Mouse (Mus musculus): ENCODE measurements around the gene Mustn1. TPM values are rescaled to one million over a fixed set of nuclear protein-coding genes. Genes with fewer than 3 reads are reported as not detected.
A peak's percentile ranks its signal among the peaks of the same experiment; 100 is the strongest.

The Mustn1 gene
- 6.8 and 12.9 TPM in 2 replicates for polyA plus RNA-seq (2012; ENCODE audit: insufficient read depth, insufficient read length, missing spikeins)

DNA sequence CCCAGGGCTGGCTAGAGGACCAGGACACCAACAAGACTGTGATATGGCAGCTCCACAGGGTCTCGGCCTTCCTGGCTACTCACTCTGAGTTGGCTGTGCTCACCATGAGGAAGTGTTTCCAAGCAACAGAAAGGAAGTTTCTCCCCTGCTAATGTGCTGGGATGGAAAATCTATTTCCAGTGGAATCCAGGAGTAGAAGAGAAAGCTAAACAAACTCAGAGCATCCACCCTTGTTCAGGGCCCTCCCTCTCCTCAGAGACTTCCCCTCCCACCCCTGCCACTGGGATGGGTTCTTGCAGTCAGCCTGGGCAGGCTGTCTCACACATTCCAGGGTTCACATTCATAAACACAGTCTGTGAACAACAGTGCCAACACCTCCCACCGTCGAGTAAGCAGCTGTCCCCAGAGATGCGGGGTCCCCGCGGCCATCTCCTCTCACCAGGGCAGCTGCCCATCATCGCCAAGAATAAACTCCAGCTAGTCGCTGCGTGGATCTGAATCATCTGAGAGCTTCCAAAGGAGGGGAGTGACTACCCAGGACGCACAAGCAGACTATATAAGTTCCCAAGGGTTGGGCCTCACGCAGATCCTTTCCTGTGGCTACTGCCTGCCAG, at the start of gene Mustn1:
Gene Mustn1, plus strand, starts transcription at position 243 of the 614 bp plus-strand sequence.
- Histone ChIP-seq H3K4me3 (ENCODE audit: insufficient read depth, low read depth, low read length) (peak within 1 kb of the TSS; percentile 11), H3K4me1 (ENCODE audit: control insufficient read depth, insufficient read depth, insufficient read length, low read length) (peaks cover 29% of the 10 kb centered on the region), H3K27ac (replicated peaks; ENCODE audit: low read depth, low read length) (peak within 1 kb of the TSS; percentile 85)

DNA sequence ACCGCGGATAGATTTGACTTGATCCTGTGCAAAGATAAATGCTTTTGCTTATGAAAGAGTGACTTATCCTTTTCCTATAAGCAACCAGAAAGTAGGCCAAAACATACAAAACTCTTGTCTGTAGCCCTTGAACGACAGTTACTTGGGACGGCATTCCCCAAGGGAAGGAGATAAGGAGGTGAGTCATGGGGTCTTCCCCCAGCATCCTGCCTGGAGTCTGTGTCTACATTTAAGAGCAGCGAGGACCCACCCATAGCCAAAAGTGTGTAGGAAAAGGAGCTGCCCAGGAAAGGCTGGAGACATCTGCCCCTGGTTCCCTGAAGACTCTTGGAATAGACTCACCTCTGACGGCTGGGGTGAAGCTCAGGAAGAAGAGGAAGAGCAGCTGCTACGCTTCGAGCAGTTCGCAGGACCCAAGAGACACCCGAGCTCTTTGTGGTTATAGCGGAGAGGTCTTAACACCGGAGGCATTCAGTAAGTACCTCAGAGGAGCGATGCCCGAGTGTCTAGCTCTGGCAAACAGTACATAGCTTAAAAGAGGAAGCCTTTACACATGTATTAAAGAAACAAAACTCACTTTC, 41.5 kb upstream of the Mustn1 start:
- Histone ChIP-seq H3K4me1 (ENCODE audit: control insufficient read depth, insufficient read depth, insufficient read length, low read length) (peaks cover 22% of the 10 kb centered on the region), H3K27ac (replicated peaks; ENCODE audit: low read depth, low read length) (no peak overlapping the region), H3K4me3 (ENCODE audit: insufficient read depth, low read depth, low read length) (no peak overlapping the region)

DNA sequence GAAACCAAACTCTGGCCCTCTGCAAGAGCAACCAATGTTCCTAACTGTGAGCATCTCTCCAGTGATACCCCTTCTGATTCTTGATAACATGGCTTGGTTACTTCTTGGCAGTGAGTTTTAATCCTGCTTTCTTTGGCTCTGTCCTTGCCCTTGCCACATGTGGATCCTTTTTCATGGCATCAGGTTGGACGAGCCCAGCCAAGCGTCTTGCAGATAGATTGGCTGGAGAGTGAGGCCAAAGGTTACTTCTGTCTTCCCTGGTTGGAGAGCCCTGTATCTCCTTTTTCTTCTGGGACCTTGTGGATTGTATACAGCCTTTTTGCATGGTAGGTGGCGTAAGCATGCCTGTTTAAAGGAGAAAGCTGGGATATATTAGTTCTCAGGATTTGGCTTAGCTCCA, 35.3 kb upstream of the Mustn1 start:
- Histone ChIP-seq H3K4me3 (ENCODE audit: insufficient read depth, low read depth, low read length) (no peak overlapping the region), H3K27ac (replicated peaks; ENCODE audit: low read depth, low read length) (peak overlapping the region; percentile 13; the same call in 1 of the 2 replicates), H3K4me1 (ENCODE audit: control insufficient read depth, insufficient read depth, insufficient read length, low read length) (peaks cover 4% of the 10 kb centered on the region; the same call in 1 of the 2 replicates)

DNA sequence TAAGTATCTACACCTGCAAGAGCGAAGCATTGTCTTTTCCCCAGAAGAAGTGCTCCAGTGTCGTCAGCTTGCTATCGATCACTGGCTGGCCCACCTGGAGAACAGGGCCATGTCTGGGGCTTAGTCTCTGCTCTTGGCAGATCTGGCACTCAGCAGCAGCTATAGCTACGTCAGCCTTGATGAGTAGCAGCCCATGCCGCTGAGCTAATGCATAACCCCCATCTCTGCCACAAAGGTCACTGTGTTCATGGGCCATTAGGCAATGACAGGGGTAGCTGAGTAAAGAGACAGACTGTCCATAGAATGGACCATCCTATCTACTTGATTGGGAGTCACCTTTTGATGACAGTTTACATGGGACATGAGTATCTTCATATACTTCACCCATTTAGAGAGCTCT, 28.5 kb upstream of the Mustn1 start:
- Histone ChIP-seq H3K27ac (replicated peaks; ENCODE audit: low read depth, low read length) (no peak overlapping the region), H3K4me3 (ENCODE audit: insufficient read depth, low read depth, low read length) (no peak overlapping the region)

DNA sequence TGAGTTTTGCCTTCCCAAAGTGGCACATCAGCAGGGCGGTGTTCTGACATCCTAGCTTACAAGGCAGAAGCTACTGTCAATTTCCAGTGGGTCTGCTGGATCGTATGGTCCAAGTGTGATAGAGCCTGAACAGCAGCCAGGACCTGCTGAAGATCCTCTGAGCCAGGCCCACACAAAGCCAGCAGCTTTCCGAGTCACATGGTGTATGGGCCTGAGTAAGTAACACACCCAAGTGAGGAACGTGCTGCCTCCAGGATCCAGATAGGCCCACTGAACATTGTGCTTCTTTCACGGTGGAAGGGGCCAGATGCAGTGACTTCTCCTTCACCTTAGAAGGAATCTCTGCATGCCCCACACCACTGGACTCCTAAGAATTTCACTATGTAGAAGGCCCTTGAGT, 26.7 kb upstream of the Mustn1 start:
- Histone ChIP-seq H3K4me1 (ENCODE audit: control insufficient read depth, insufficient read depth, insufficient read length, low read length) (0 out of 2 replicates have a peak, but pooled peaks cover 5% of the 10 kb centered on the region), H3K27ac (replicated peaks; ENCODE audit: low read depth, low read length) (no peak overlapping the region), H3K4me3 (ENCODE audit: insufficient read depth, low read depth, low read length) (no peak overlapping the region)

More for the DNA sequence above, 28.5 kb upstream of the Mustn1 start:
- 0 out of 2 replicates have a peak, but pooled peaks cover 5% of the 10 kb centered on the region for H3K4me1 ChIP-seq (ENCODE audit: control insufficient read depth, insufficient read depth, insufficient read length, low read length)

DNA sequence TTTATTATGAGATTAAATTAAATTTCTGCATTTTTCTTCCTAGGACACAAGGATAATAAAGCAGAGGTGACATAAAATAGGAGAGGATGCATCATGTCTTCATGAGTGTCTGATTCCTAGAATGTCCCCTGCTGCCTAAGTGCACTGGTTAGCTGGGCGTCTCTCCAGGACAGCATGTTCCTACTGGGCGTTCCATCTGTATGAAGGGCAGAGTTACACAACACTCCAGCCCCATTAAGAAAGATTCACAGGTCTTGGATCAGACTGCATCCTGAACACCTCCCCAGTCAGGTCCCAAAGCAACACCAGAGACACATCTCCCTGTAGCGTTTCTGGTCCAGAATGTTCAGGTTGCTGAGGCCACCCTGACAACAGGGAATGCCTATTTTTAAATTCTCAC, 23.7 kb upstream of the Mustn1 start:
- Histone ChIP-seq H3K27ac (replicated peaks; ENCODE audit: low read depth, low read length) (no peak overlapping the region), H3K4me3 (ENCODE audit: insufficient read depth, low read depth, low read length) (no peak overlapping the region), H3K4me1 (ENCODE audit: control insufficient read depth, insufficient read depth, insufficient read length, low read length) (no peaks in the 10 kb centered on the region)

DNA sequence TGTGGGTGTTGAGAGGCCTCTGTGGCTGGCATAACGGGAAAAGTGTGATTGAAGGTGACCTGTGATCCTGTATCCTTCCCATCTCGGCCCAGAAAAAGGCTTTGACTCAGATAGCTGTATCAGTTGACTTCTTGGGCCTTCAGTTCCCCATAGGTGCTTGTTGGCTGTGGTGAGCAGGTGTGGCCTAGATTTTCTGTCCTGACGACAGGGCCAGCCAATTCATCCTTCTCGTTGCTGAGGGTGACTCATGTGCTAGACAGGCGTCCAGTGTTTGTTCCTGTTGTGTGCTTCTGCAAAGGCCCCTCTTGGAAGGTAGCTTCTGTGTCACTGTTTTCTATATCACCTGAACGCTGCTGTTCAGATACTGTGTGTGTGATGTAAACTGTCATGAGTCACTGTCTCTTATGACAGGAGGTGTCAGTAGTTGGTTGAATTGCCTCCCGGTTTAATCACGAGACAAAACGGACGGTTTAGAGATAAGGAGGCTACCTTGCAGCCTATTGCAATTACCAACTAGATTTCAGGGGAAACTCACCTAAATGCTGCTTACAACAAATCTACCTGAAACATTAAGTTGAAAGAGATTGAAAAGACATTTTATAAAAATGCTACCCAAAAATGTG, 22.0 kb upstream of the Mustn1 start:
- no peak overlapping the region for H3K27ac ChIP-seq (replicated peaks; ENCODE audit: low read depth, low read length)
- no peaks in the 10 kb centered on the region for H3K4me1 ChIP-seq (ENCODE audit: control insufficient read depth, insufficient read depth, insufficient read length, low read length)
- H3K4me3 ChIP-seq (ENCODE audit: insufficient read depth, low read depth, low read length): no peak overlapping the region

DNA sequence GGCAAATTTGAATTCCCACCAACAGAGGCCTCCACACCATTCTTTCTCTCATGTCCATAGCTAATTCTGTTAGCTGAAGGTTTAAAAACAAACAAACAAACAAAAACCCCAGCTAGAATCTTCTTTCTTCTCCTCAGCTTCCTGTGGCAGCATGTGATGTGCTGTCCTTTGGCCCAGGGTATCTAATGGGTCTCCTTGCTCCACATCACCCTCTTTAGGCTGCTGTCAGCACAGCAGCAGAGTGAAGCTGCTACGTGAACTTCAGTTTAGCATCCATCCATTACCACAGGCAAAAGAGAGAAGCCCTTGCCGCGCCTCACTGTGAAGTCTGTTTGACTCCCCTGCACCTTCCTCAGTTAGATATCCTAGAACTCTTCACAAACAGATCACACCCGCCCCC, 21.0 kb upstream of the Mustn1 start:
- Histone ChIP-seq H3K4me1 (ENCODE audit: control insufficient read depth, insufficient read depth, insufficient read length, low read length) (no peaks in the 10 kb centered on the region), H3K4me3 (ENCODE audit: insufficient read depth, low read depth, low read length) (no peak overlapping the region), H3K27ac (replicated peaks; ENCODE audit: low read depth, low read length) (no peak overlapping the region)

DNA sequence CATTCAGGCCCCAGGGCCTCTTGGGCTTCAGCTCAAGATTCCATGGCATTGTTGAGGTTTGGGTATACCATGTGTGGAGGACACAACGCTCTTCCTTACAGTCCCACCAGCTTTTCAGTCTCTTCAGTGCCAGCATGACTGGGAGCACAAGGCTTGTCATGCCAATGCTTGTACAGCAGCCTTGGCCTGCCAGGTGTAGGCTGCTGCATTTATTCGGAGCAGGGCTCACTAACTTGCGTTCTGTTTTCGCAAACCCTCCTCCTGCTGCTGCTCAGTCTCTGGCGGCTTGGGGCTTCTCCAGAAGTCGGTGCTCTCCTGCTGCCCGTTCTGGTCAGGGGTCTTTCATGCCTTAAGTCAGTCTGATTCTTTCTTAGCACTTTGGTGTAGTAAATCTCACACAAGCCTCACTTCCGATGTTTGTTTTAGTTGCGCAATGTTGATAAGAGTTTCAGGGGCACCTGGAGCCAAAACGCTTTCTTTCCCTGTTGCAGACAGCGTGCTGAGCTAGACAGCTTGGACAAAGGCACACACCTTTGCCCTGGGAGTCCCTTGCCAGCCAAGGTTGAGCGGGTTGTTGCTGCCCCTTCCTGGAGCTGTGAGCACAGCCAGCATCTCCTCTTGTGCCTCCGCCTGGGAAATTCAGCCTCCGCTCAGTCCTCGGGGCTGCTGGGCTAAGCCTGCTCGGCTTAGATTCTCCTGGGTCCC, 17.4 kb upstream of the Mustn1 start:
- Histone ChIP-seq H3K27ac (replicated peaks; ENCODE audit: low read depth, low read length) (no peak overlapping the region), H3K4me1 (ENCODE audit: control insufficient read depth, insufficient read depth, insufficient read length, low read length) (no peaks in the 10 kb centered on the region), H3K4me3 (ENCODE audit: insufficient read depth, low read depth, low read length) (no peak overlapping the region)

DNA sequence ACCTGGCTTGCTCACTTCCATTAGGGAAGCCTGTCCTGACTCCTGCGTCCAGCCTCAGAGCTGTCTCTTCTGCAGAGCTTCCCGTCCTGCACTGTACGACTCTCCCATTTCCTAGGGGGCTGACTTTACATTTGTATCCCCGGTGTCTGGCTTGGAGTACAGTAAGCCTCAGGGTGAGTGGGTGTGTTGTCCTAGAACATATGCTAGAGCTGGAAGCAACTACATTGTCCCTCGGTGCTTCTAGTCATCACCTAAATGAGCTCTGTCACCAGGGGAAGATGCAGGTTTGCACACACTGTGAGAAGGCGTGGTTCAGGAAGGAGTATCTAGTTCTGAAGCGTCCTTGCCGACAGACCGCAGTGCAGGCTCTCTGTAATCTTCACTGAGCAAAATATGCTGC, 16.6 kb upstream of the Mustn1 start:
- H3K27ac ChIP-seq (replicated peaks; ENCODE audit: low read depth, low read length): no peak overlapping the region

DNA sequence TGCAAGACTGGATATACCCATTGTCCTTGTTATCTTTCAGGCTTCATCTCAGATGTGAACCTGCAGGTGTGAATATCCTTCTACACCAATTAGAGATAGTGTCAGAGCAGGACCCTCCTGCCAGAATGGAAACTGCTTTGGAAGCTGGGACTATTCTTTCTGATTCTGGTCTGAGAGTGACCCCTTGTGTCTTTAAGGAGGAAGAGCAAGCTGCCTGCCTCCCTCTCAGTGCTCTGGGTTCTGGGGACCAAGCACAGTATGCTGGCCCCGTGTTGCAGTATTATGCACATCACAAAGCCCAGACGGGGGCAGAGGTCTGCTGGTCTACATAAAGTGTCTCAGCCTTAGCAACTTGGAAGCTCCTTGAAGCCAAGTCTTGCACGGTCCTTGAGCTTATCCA, 13.7 kb upstream of the Mustn1 start:
- no peak overlapping the region for H3K27ac ChIP-seq (replicated peaks; ENCODE audit: low read depth, low read length)
- H3K4me1 ChIP-seq (ENCODE audit: control insufficient read depth, insufficient read depth, insufficient read length, low read length): peaks cover 18% of the 10 kb centered on the region
- H3K4me3 ChIP-seq (ENCODE audit: insufficient read depth, low read depth, low read length): no peak overlapping the region

More for the DNA sequence above, 16.6 kb upstream of the Mustn1 start:
- Histone ChIP-seq H3K4me1 (ENCODE audit: control insufficient read depth, insufficient read depth, insufficient read length, low read length) (no peaks in the 10 kb centered on the region), H3K4me3 (ENCODE audit: insufficient read depth, low read depth, low read length) (no peak overlapping the region)

DNA sequence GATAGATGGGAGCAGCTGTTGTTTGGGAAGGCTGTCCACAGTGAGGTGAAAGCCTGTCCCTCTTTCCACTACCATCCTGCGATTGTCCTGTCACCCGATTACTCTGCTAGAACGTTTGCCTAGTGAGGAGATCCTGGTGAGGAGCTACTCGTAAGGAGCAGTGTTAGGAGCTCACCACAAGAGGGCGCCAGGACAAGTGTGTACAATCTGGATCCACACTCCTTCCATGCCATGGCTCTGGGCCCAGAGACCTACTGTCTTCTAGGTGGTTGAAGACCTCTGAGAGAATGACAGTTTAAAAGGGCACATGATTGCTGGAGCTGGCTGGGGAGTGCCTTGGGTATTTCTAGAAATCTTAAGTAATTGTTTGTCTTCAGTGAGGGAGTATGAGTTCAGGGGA, 12.0 kb upstream of the Mustn1 start:
- H3K4me1 ChIP-seq (ENCODE audit: control insufficient read depth, insufficient read depth, insufficient read length, low read length): peaks cover 18% of the 10 kb centered on the region
- no peak overlapping the region for H3K27ac ChIP-seq (replicated peaks; ENCODE audit: low read depth, low read length)
- no peak overlapping the region for H3K4me3 ChIP-seq (ENCODE audit: insufficient read depth, low read depth, low read length)

DNA sequence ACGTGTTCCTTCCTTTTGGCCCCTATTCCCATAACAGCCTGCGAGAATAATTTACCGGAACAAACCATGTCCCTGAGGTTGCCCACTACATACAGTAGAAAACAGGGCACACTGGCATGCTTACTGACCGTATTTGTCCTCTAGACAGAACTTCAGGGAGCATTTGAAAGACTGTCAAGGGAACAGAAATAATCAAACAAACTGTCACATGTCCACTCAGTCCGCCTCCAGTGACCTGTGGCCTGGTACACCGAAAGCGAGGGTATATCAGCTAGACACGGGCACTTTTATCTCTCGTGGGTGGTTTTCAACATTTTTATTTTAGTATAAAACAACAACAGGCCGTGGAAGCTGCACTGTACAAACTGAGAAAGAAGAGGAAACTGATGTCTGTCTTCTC, 10.2 kb upstream of the Mustn1 start:
- Histone ChIP-seq H3K27ac (replicated peaks; ENCODE audit: low read depth, low read length) (peak overlapping the region; percentile 84), H3K4me1 (ENCODE audit: control insufficient read depth, insufficient read depth, insufficient read length, low read length) (peaks cover 18% of the 10 kb centered on the region), H3K4me3 (ENCODE audit: insufficient read depth, low read depth, low read length) (no peak overlapping the region)

DNA sequence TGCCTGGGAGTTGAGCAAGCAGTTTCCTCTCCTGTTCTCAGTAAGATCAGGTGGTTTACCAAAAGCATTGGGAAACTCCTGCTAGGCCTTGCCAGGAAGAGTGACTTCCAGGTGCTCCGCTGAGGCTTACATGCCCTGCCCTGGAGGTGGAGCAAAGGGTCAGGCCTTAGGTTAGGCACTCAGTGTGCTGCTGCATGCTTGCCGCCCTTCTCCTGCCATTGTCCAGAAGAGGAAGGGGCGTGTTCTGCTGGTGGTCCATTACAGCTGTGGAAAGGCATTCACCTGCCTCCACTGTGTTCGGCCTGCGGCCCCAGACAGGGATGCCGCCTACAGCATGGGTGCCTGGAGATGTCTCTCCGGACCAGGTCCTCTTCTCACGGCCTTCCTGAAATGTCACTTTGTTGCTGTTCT, 9.6 kb upstream of the Mustn1 start:
- no peak overlapping the region for H3K4me3 ChIP-seq (ENCODE audit: insufficient read depth, low read depth, low read length)
- peaks cover 18% of the 10 kb centered on the region for H3K4me1 ChIP-seq (ENCODE audit: control insufficient read depth, insufficient read depth, insufficient read length, low read length)
- H3K27ac ChIP-seq (replicated peaks; ENCODE audit: low read depth, low read length): peak overlapping the region; percentile 84

Data from brown adipose tissue, adult 24 weeks (tissue).